Mouse (Mus musculus) MEL (cell line): ENCODE data around the gene Stxbp1. TPM values are rescaled to one million over a fixed set of nuclear protein-coding genes. Genes with fewer than 3 reads are reported as not detected.
"Not testable (repeated sequence)": the region's sequence is repeated elsewhere in the genome, so short reads cannot be mapped to it uniquely, and the experiment has no call there.

ENCODE experiments used
- DNase-seq: peaks from one replicate; pipeline ENCODE4 v3.0.0; 2011; ENCODE audit warnings: low read depth, low spot score
- H3K27ac ChIP-seq: 2 replicates; pipeline ENCODE4 v1.5.1; 2012; ENCODE audit warnings: low read depth, mild to moderate bottlenecking, control low read depth, low read length, moderate library complexity; ENCODE audit not compliant: control insufficient read depth
- H3K27me3 ChIP-seq, 2 experiments: fragments of 150-350 bp in 1 of 2; sonication (generic) in 1 of 2; 2 replicates each; pipeline ENCODE4 v1.6.1; 2012; ENCODE audit warnings: low read length in 2 of 2, mild to moderate bottlenecking in 2 of 2, improper control_type of control experiment in 1 of 2, moderate library complexity in 1 of 2; ENCODE audit not compliant: insufficient read depth in 2 of 2, control insufficient read depth in 1 of 2
- H3K36me3 ChIP-seq, 2 experiments: 2 replicates each; pipeline ENCODE4 v1.6.1; 2012 to 2014; ENCODE audit warnings: low read length in 2 of 2, improper control_type of control experiment in 1 of 2, inconsistent platforms in 1 of 2, mild to moderate bottlenecking in 1 of 2; ENCODE audit not compliant: insufficient read depth in 2 of 2, control insufficient read depth in 1 of 2
- H3K4me1 ChIP-seq, 2 experiments: fragments of 150-350 bp in 1 of 2; sonication (generic) in 1 of 2; 2 replicates each; pipeline ENCODE4 v1.6.1; 2012; ENCODE audit warnings: low read length in 2 of 2, improper control_type of control experiment in 1 of 2, mild to moderate bottlenecking in 1 of 2; ENCODE audit not compliant: insufficient read depth in 2 of 2, control insufficient read depth in 1 of 2
- H3K4me3 ChIP-seq, 2 experiments: fragments of 150-350 bp in 1 of 2; sonication (generic) in 1 of 2; 2 replicates each; pipeline ENCODE4 v1.5.1; 2012; ENCODE audit warnings: low read depth in 2 of 2, low read length in 2 of 2, mild to moderate bottlenecking in 2 of 2, moderate library complexity in 2 of 2, control low read depth in 1 of 2, improper control_type of control experiment in 1 of 2; ENCODE audit not compliant: control insufficient read depth in 1 of 2, insufficient read depth in 1 of 2
- H3K79me2 ChIP-seq: 2 replicates; pipeline ENCODE4 v1.6.1; 2012; ENCODE audit warnings: mild to moderate bottlenecking, low read length, moderate library complexity; ENCODE audit not compliant: control insufficient read depth, poor library complexity, insufficient read depth
- H3K9ac ChIP-seq: 2 replicates; pipeline ENCODE4 v1.6.1; 2012; ENCODE audit warnings: low read depth, mild to moderate bottlenecking, control low read depth, low read length, moderate library complexity; ENCODE audit not compliant: control insufficient read depth, poor library complexity, severe bottlenecking
- H3K9me3 ChIP-seq: fragments of 150-350 bp; sonication (generic); replicated peaks from 2 replicates; pipeline ENCODE4 v1.6.1; 2012; ENCODE audit warnings: mild to moderate bottlenecking, low read length, improper control_type of control experiment, moderate library complexity; ENCODE audit not compliant: insufficient read depth
- BHLHE40 ChIP-seq: IDR thresholded peaks from 2 replicates; pipeline ENCODE4 v1.6.1; 2012; ENCODE audit warnings: low read depth, mild to moderate bottlenecking, inconsistent platforms, low read length, improper control_type of control experiment, borderline replicate concordance
- CHD2 ChIP-seq: IDR thresholded peaks from 2 replicates; pipeline ENCODE4 v1.6.1; 2011; ENCODE audit warnings: low read length, improper control_type of control experiment
- CTCF ChIP-seq, 3 experiments: IDR thresholded peaks in 2 of 3; conservative IDR thresholded peaks in 1 of 3; 2 replicates each; pipeline ENCODE4 v1.5.1; 2011 to 2012; ENCODE audit warnings: low read length in 3 of 3, low read depth in 2 of 3, mild to moderate bottlenecking in 2 of 3, improper control_type of control experiment in 1 of 3, inconsistent platforms in 1 of 3, mixed read lengths in 1 of 3, moderate library complexity in 1 of 3; ENCODE audit not compliant: control insufficient read depth in 1 of 3, insufficient read depth in 1 of 3, poor library complexity in 1 of 3, severe bottlenecking in 1 of 3
- HCFC1 ChIP-seq: IDR thresholded peaks from 2 replicates; pipeline ENCODE4 v1.6.1; 2012; ENCODE audit warnings: low read depth, mild to moderate bottlenecking, inconsistent platforms, low read length, improper control_type of control experiment, moderate library complexity
- MAZ ChIP-seq: IDR thresholded peaks from 2 replicates; pipeline ENCODE4 v1.6.1; 2012; ENCODE audit warnings: low read depth, mild to moderate bottlenecking, inconsistent platforms, low read length, improper control_type of control experiment
- MXI1 ChIP-seq: IDR thresholded peaks from 2 replicates; pipeline ENCODE4 v1.6.1; 2011; ENCODE audit warnings: mild to moderate bottlenecking, low read depth, low read length, improper control_type of control experiment
- MYC ChIP-seq: IDR thresholded peaks from 2 replicates; pipeline ENCODE4 v1.6.1; 2011; ENCODE audit warnings: low read depth, mild to moderate bottlenecking, low read length, improper control_type of control experiment, moderate library complexity
- POLR2AphosphoS5 ChIP-seq: IDR thresholded peaks from 2 replicates; pipeline ENCODE4 v1.6.1; 2012; ENCODE audit warnings: low read depth, borderline replicate concordance, mild to moderate bottlenecking, inconsistent platforms, low read length, moderate library complexity, mixed read lengths
- RAD21 ChIP-seq: IDR thresholded peaks from 2 replicates; pipeline ENCODE4 v1.6.1; 2011; ENCODE audit warnings: mild to moderate bottlenecking, low read depth, low read length, improper control_type of control experiment
- RCOR1 ChIP-seq: IDR thresholded peaks from 2 replicates; pipeline ENCODE4 v1.6.1; 2012; ENCODE audit warnings: low read depth, mild to moderate bottlenecking, inconsistent platforms, low read length, improper control_type of control experiment
- SMC3 ChIP-seq: IDR thresholded peaks from 2 replicates; pipeline ENCODE4 v1.6.1; 2011; ENCODE audit warnings: low read depth, low read length, improper control_type of control experiment
- TBP ChIP-seq: IDR thresholded peaks from 2 replicates; pipeline ENCODE4 v1.8.0; 2011; ENCODE audit warnings: low read depth, low read length, improper control_type of control experiment
- ZC3H11A ChIP-seq: IDR thresholded peaks from 2 replicates; pipeline ENCODE4 v1.6.1; 2012; ENCODE audit warnings: low read depth, mild to moderate bottlenecking, inconsistent platforms, low read length, improper control_type of control experiment
- ZNF384 ChIP-seq: IDR thresholded peaks from 2 replicates; pipeline ENCODE4 v1.6.1; 2012; ENCODE audit warnings: low read depth, mild to moderate bottlenecking, inconsistent platforms, low read length, improper control_type of control experiment
- polyA plus RNA-seq, 2 experiments: library from polyadenylated mRNA; stranded (reverse) in 1 of 2; unstranded in 1 of 2; fragments of >175 nt in 1 of 2; fragments of >200 nt in 1 of 2; gene quantifications; 2 replicates each; pipeline versions ENCODE4 v1.2.1 to v1.2.4; 2012; ENCODE audit warnings: low replicate concordance in 2 of 2, low read depth in 1 of 2; ENCODE audit not compliant: insufficient read length in 2 of 2, insufficient read depth in 1 of 2, missing spikeins in 1 of 2
- total RNA-seq: library from RNA; depleted of rRNA; stranded (reverse); fragments of 300-350 nt; gene quantifications from 2 replicates; pipeline ENCODE4 v1.2.3, GENCODE M21; 2012

Stxbp1 gene
- total and polyA plus RNA-seq, 3 experiments: 7.1 to 33.2 TPM; not detected in 1

GRCm38 (mm10) chr2:32855046-32855785 lies 8.2 kb upstream of the Stxbp1 start:
- Histone ChIP-seq H3K4me3 (no peak overlapping the region), H3K27me3 (no peaks in the 10 kb centered on the region), H3K9me3 (no peaks in the 10 kb centered on the region), H3K4me1 (no peaks in the 10 kb centered on the region; a peak in 1 of 4 replicates), H3K79me2 (no peaks in the 10 kb centered on the region), H3K27ac (no peak overlapping the region), H3K36me3 (no peaks in the 10 kb centered on the region), H3K9ac (no peak overlapping the region)
- DNase-seq: no peak
- TF ChIP-seq TBP: peak; percentile 90
- TF ChIP-seq POLR2AphosphoS5: no peak

GRCm38 (mm10) chr2:32854206-32854605 lies 7.2 kb upstream of the Stxbp1 start:
- Histone ChIP-seq H3K79me2 (no peaks in the 10 kb centered on the region), H3K4me1 (no peaks in the 10 kb centered on the region; a peak in 1 of 4 replicates), H3K9me3 (no peaks in the 10 kb centered on the region), H3K36me3 (no peaks in the 10 kb centered on the region), H3K4me3 (peak overlapping the region in 1 of 2 experiments; percentile 28; a peak in 1 of 4 replicates), H3K27ac (no peak overlapping the region), H3K9ac (peak overlapping the region; percentile 48; the same call in 1 of the 2 replicates), H3K27me3 (no peaks in the 10 kb centered on the region)
- TF ChIP-seq RCOR1 (no peak), CTCF (IDR thresholded peaks at IDR 0.05 in 2 of 3, conservative IDR thresholded peaks at IDR 0.05 in 1 of 3; ENCODE audit: control insufficient read depth in 1 of 3, insufficient read depth in 1 of 3, low read depth in 2 of 3, low read length in 3 of 3, poor library complexity in 1 of 3, severe bottlenecking in 1 of 3) (peak; percentile 88 to 98 (median 97)), ZNF384 (no peak), MXI1 (no peak), MAZ (no peak), HCFC1 (0 out of 2 replicates have a peak, but pooled peaks have one; percentile 43), SMC3 (peak; percentile 96), RAD21 (peak; percentile 84), BHLHE40 (no peak), CHD2 (no peak), ZC3H11A (peak; percentile 85), MYC (0 out of 2 replicates have a peak, but pooled peaks have one; percentile 30)
- DNase-seq: peak; percentile 93

GRCm38 (mm10) chr2:32853716-32854115 lies 6.7 kb upstream of the Stxbp1 start:
- H3K79me2 ChIP-seq, H3K27ac ChIP-seq: not testable (repeated sequence)
- peak; percentile 94 for TF ChIP-seq TBP

More at GRCm38 (mm10) chr2:32853716-32854115, 6.7 kb upstream of the Stxbp1 start:
- peak overlapping the region in 1 of 2 experiments; percentile 28; a peak in 1 of 4 replicates for H3K4me3 ChIP-seq
- not testable (repeated sequence) for H3K27me3 ChIP-seq, DNase-seq, H3K4me1 ChIP-seq, H3K9ac ChIP-seq, H3K36me3 ChIP-seq, H3K9me3 ChIP-seq
